ENCODE assay signal across 16 mouse cellular contexts in genomic region chr15:80157197-80157943, GRCm38 (mm10). TPM values are rescaled to one million over a fixed set of nuclear protein-coding genes. Genes with fewer than 3 reads are reported as not detected.
A peak's percentile ranks its signal among the peaks of the same experiment; 100 is the strongest.
DNase-seq lines count a peak whose midpoint lies in the region; ATAC-seq and TF ChIP-seq lines count a peak whose summit lies in the region.
"Had no signal": no experiment of that assay in that cellular context is flagged by ENCODE, and none has a peak within 500 bp of the region (broad histone marks: within the 10 kb centered on the region; RNA-seq: fewer than 3 reads in every experiment).

No protein-coding gene starts in this region.

- peaks cover 42% of the 10 kb centered on the region for H3K36me3 ChIP-seq in kidney, postnatal 0 days (ENCODE audit: insufficient read depth, low read length)
- H3K36me3 ChIP-seq in kidney, embryonic 14.5 days (ENCODE audit: control insufficient read depth, insufficient read depth, low read length) = peaks cover 82% of the 10 kb centered on the region
- peaks cover 100% of the 10 kb centered on the region for H3K36me3 ChIP-seq in embryonic facial prominence, embryonic 10.5 days (replicated peaks)
- H3K36me3 ChIP-seq in small intestine, adult 2 months (ENCODE audit: control insufficient read depth, insufficient read depth, low read length) = peaks cover 66% of the 10 kb centered on the region

- 71% methylated on average over 22 of the region's 22 CpGs for WGBS in kidney, postnatal 0 days
- WGBS in kidney, embryonic 14.5 days = 78% methylated on average over 22 of the region's 22 CpGs
- WGBS in embryonic facial prominence, embryonic 10.5 days = 93% methylated on average over 22 of the region's 22 CpGs
- 80% methylated on average over 22 of the region's 22 CpGs for WGBS in small intestine, adult 2 months

- TF ChIP-seq POLR2A in small intestine, adult 2 months (IDR thresholded peaks at IDR 0.05; ENCODE audit: low read depth, low read length) = no peak

- peaks cover 15% of the 10 kb centered on the region for H3K4me1 ChIP-seq in kidney, postnatal 0 days (replicated peaks; ENCODE audit: insufficient read depth, low read length)
- H3K4me1 ChIP-seq in kidney, embryonic 14.5 days (ENCODE audit: control insufficient read depth, insufficient read depth, low read length) = peaks cover 26% of the 10 kb centered on the region
- H3K4me1 ChIP-seq in embryonic facial prominence, embryonic 10.5 days = peaks cover 52% of the 10 kb centered on the region
- peaks cover 37% of the 10 kb centered on the region for H3K4me1 ChIP-seq in small intestine, adult 2 months (ENCODE audit: control insufficient read depth, insufficient read depth, insufficient read length, low read length)

- H3K4me2 ChIP-seq in kidney, postnatal 0 days (ENCODE audit: low read length) = no peak overlapping the region
- H3K4me2 ChIP-seq in kidney, embryonic 14.5 days (replicated peaks; ENCODE audit: low read depth, low read length) = no peak overlapping the region
- H3K4me2 ChIP-seq: embryonic facial prominence, embryonic 15.5 days; hindbrain, embryonic 13.5 days; neural tube, embryonic 12.5 days had no signal

- no peaks in the 10 kb centered on the region for H3K27me3 ChIP-seq in kidney, postnatal 0 days (ENCODE audit: insufficient read depth, low read length)
- H3K27me3 ChIP-seq in kidney, embryonic 14.5 days (ENCODE audit: control insufficient read depth, insufficient read depth, low read length) = no peaks in the 10 kb centered on the region
- H3K27me3 ChIP-seq in embryonic facial prominence, embryonic 10.5 days (replicated peaks; ENCODE audit: low read depth, poor library complexity, severe bottlenecking) = no peaks in the 10 kb centered on the region
- no peaks in the 10 kb centered on the region for H3K27me3 ChIP-seq in small intestine, adult 2 months (ENCODE audit: control insufficient read depth, insufficient read depth, low read length)
- H3K27me3 ChIP-seq: embryonic facial prominence, embryonic 15.5 days; hindbrain, embryonic 13.5 days; neural tube, embryonic 12.5 days had no signal

- DNase-seq in cerebellum, postnatal 10 days = peak; percentile 58 to 63
- DNase-seq in kidney, postnatal 0 days (ENCODE audit: low spot score) = peak; percentile 21
- no peak for DNase-seq in embryonic facial prominence, embryonic 10.5 days (ENCODE audit: low spot score)
- no peak for DNase-seq in adrenal gland, adult 2 months
- DNase-seq: adrenal gland, postnatal 36 days; liver; liver, postnatal 0 days; thymus, postnatal 36 days had no signal

- TF ChIP-seq CTCF in kidney, postnatal 0 days (IDR thresholded peaks at IDR 0.05; ENCODE audit: low read depth) = no peak
- TF ChIP-seq CTCF in small intestine, adult 2 months (IDR thresholded peaks at IDR 0.05; ENCODE audit: extremely low read depth, insufficient read length, insufficient replicate concordance, low read depth, low read length) = no peak

- no peak overlapping the region for H3K4me3 ChIP-seq in kidney, postnatal 0 days (replicated peaks; ENCODE audit: low read depth, low read length)
- no peak overlapping the region for H3K4me3 ChIP-seq in kidney, embryonic 14.5 days (ENCODE audit: low read length)
- H3K4me3 ChIP-seq in embryonic facial prominence, embryonic 10.5 days = no peak overlapping the region
- no peak overlapping the region for H3K4me3 ChIP-seq in small intestine, adult 2 months (ENCODE audit: low read depth, low read length)
- H3K4me3 ChIP-seq: embryonic facial prominence, embryonic 15.5 days; forebrain, embryonic 10.5 days; hindbrain, embryonic 13.5 days; neural tube, embryonic 12.5 days had no signal

- no peak overlapping the region for H3K27ac ChIP-seq in kidney, postnatal 0 days
- H3K27ac ChIP-seq in kidney, embryonic 14.5 days (ENCODE audit: low read depth, low read length) = no peak overlapping the region
- H3K27ac ChIP-seq in embryonic facial prominence, embryonic 10.5 days (replicated peaks) = peak overlapping the region; percentile 87; the same call in 1 of the 2 replicates
- H3K27ac ChIP-seq in small intestine, adult 2 months (ENCODE audit: insufficient read depth, low read depth, low read length) = peak overlapping the region; percentile 82; the same call in 1 of the 2 replicates
- H3K27ac ChIP-seq: forebrain, embryonic 10.5 days; hindbrain, embryonic 13.5 days; neural tube, embryonic 12.5 days had no signal

- no peak for ATAC-seq in cerebellum, adult (ENCODE audit: insufficient number of reproducible peaks, low FRiP score, low TSS enrichment)
- no peak for ATAC-seq in kidney, postnatal 0 days (replicated peaks; ENCODE audit: low FRiP score, low read depth)
- ATAC-seq in kidney, embryonic 14.5 days (ENCODE audit: low FRiP score, low TSS enrichment) = no peak
- ATAC-seq: liver, postnatal 0 days had no signal

- no peak overlapping the region for H3K9ac ChIP-seq in kidney, postnatal 0 days (ENCODE audit: low read depth, low read length)
- H3K9ac ChIP-seq in kidney, embryonic 14.5 days (ENCODE audit: low read depth, low read length) = no peak overlapping the region
- H3K9ac ChIP-seq: embryonic facial prominence, embryonic 15.5 days; neural tube, embryonic 12.5 days had no signal

- H3K9me3 ChIP-seq in kidney, postnatal 0 days (replicated peaks; ENCODE audit: low read length) = no peaks in the 10 kb centered on the region
- no peaks in the 10 kb centered on the region for H3K9me3 ChIP-seq in kidney, embryonic 14.5 days (ENCODE audit: control insufficient read depth, low read length)
- no peaks in the 10 kb centered on the region for H3K9me3 ChIP-seq in embryonic facial prominence, embryonic 10.5 days
- H3K9me3 ChIP-seq: embryonic facial prominence, embryonic 15.5 days; forebrain, embryonic 10.5 days; hindbrain, embryonic 13.5 days; neural tube, embryonic 12.5 days had no signal

RNA-seq across cellular contexts. Expression of gene Mgat3, which starts 16.2 kb away (rescaled TPM):
- 6.7 and 7.4 TPM in 2 replicates for polyA plus RNA-seq in kidney, postnatal 0 days (2015; fragmentation: Nextera tagmentation; extraction: Ambion mirVana)
- polyA plus RNA-seq in kidney, embryonic 14.5 days (2014; fragmentation: Nextera tagmentation; extraction: Ambion mirVana) = 3.6 and 6.1 TPM in 2 replicates
- polyA plus RNA-seq in embryonic facial prominence, embryonic 10.5 days (2016; fragmentation: Nextera tagmentation; extraction: Ambion mirVana) = 6.3 and 7.6 TPM in 2 replicates
- polyA plus RNA-seq in small intestine, adult 2 months (2012; rRNA removed) = 28.4 and 62.6 TPM in 2 replicates
- total RNA-seq in adrenal gland, adult 2 months (2021) = 10 to 100 TPM in 1 of 2 experiments, 1 to 10 TPM in 1; 7.6 to 12.4 TPM
- 8.1 and 8.2 TPM in 2 replicates for polyA plus RNA-seq in adrenal gland, adult 2 months (2012; rRNA removed)
- total RNA-seq: megakaryocyte-erythroid progenitor cell, adult 5-6 weeks had no signal

RNA-seq across cellular contexts. Expression of gene Tab1, which starts 24.4 kb away (rescaled TPM):
- polyA plus RNA-seq in kidney, postnatal 0 days (2015; fragmentation: Nextera tagmentation; extraction: Ambion mirVana) = 27.7 and 31.8 TPM in 2 replicates
- 25.3 and 35.2 TPM in 2 replicates for polyA plus RNA-seq in kidney, embryonic 14.5 days (2014; fragmentation: Nextera tagmentation; extraction: Ambion mirVana)
- polyA plus RNA-seq in embryonic facial prominence, embryonic 10.5 days (2016; fragmentation: Nextera tagmentation; extraction: Ambion mirVana) = 43.3 and 45.3 TPM in 2 replicates
- polyA plus RNA-seq in small intestine, adult 2 months (2012; rRNA removed) = 14.7 and 28.6 TPM in 2 replicates
- 10 to 100 TPM; 11.4 to 23.2 TPM for total RNA-seq in adrenal gland, adult 2 months (2021)
- 19.6 and 23.4 TPM in 2 replicates for polyA plus RNA-seq in adrenal gland, adult 2 months (2012; rRNA removed)

Comparison
In these comparisons a context has a peak if more than half of its experiments do, and no peak if none do; other contexts are left out.
1. DNase-seq: peak in cerebellum, postnatal 10 days (2 of 2) and kidney, postnatal 0 days (single experiment); none in embryonic facial prominence, embryonic 10.5 days (single experiment) and adrenal gland, adult 2 months (single experiment).
2. H3K27ac ChIP-seq: peak in embryonic facial prominence, embryonic 10.5 days (single experiment) and small intestine, adult 2 months (single experiment); none in kidney, postnatal 0 days (single experiment) and kidney, embryonic 14.5 days (single experiment).